Mouse (Mus musculus) olfactory bulb, adult 2 months (tissue): ENCODE data around the gene Clptm1.

Experiments used
- CTCF ChIP-seq: fragments of 200-500 bp; IDR thresholded peaks from 2 replicates; pipeline ENCODE4 v1.5.1; 2012; ENCODE audit warnings: low read depth, mild to moderate bottlenecking, low read length, moderate library complexity; ENCODE audit not compliant: insufficient read depth
- POLR2A ChIP-seq: fragments of 200-500 bp; IDR thresholded peaks from 2 replicates; pipeline ENCODE4 v1.6.1; 2012; ENCODE audit warnings: mild to moderate bottlenecking, low read depth, low read length, moderate library complexity; ENCODE audit not compliant: insufficient read depth

- TF ChIP-seq POLR2A (no peak), CTCF (no peak)
These were observed 30.2 kb downstream of the Clptm1 start for GRCm38 (mm10) chr7:19634591-19634990.
